Mouse (Mus musculus): ENCODE measurements around the gene Siae. TPM values are rescaled to one million over a fixed set of nuclear protein-coding genes. Genes with fewer than 3 reads are reported as not detected.

Siae gene
- polyA plus RNA-seq, 1 experiment from 2014 or later = 10.6 TPM

- ATAC-seq (replicated peaks; ENCODE audit: low FRiP score, low read depth) (peak; percentile 52), DNase-seq (ENCODE audit: low spot score) (peak; percentile 80)
- peak overlapping the region; percentile 46 for H3K9ac ChIP-seq (ENCODE audit: low read depth, low read length)
- H3K27me3 ChIP-seq (ENCODE audit: insufficient read depth, low read length) = peaks cover 7% of the 10 kb centered on the region; the same call in 1 of the 2 replicates
- TF ChIP-seq CTCF (IDR thresholded peaks at IDR 0.05; ENCODE audit: low read depth) = peak; percentile 52
- H3K9me3 ChIP-seq (replicated peaks; ENCODE audit: low read length) = no peaks in the 10 kb centered on the region
- H3K27ac ChIP-seq = peak overlapping the region; percentile 58
- H3K36me3 ChIP-seq (ENCODE audit: insufficient read depth, low read length) = no peaks in the 10 kb centered on the region; the same call in 1 of the 2 replicates
- H3K4me1 ChIP-seq (replicated peaks; ENCODE audit: insufficient read depth, low read length) = peaks cover 15% of the 10 kb centered on the region; the same call in 1 of the 2 replicates
- H3K4me2 ChIP-seq (ENCODE audit: low read length) = peak overlapping the region; percentile 71
- WGBS = 1% methylated on average over 32 of the region's 32 CpGs
- H3K4me3 ChIP-seq (replicated peaks; ENCODE audit: low read depth, low read length) = peak overlapping the region; percentile 37
Measured at GRCm38 (mm10) chr9:37530031-37530887, 25.2 kb upstream of the Siae start.

GRCm38 (mm10) chr9:37530888-37531705, 24.4 kb upstream of the Siae start:
- H3K9ac ChIP-seq (ENCODE audit: low read depth, low read length) = peak overlapping the region; percentile 46
- peak overlapping the region; percentile 71 for H3K4me2 ChIP-seq (ENCODE audit: low read length)
- peak overlapping the region; percentile 58 for H3K27ac ChIP-seq
- H3K4me1 ChIP-seq (replicated peaks; ENCODE audit: insufficient read depth, low read length) = peaks cover 15% of the 10 kb centered on the region; the same call in 1 of the 2 replicates
- DNase-seq (ENCODE audit: low spot score) (peak; percentile 88), ATAC-seq (replicated peaks; ENCODE audit: low FRiP score, low read depth) (peak; percentile 87)
- TF ChIP-seq CTCF (IDR thresholded peaks at IDR 0.05; ENCODE audit: low read depth) = peak; percentile 62
- H3K27me3 ChIP-seq (ENCODE audit: insufficient read depth, low read length) = peaks cover 7% of the 10 kb centered on the region; the same call in 1 of the 2 replicates
- no peaks in the 10 kb centered on the region for H3K9me3 ChIP-seq (replicated peaks; ENCODE audit: low read length)
- H3K36me3 ChIP-seq (ENCODE audit: insufficient read depth, low read length) = no peaks in the 10 kb centered on the region
- WGBS = 1% methylated on average over 31 of the region's 31 CpGs
- H3K4me3 ChIP-seq (replicated peaks; ENCODE audit: low read depth, low read length) = peak overlapping the region; percentile 37

GRCm38 (mm10) chr9:37536851-37537250, 18.6 kb upstream of the Siae start:
- no peak for DNase-seq (ENCODE audit: low spot score)
- Histone ChIP-seq H3K4me3 (replicated peaks; ENCODE audit: low read depth, low read length) (no peak overlapping the region), H3K36me3 (ENCODE audit: insufficient read depth, low read length) (no peaks in the 10 kb centered on the region), H3K27me3 (ENCODE audit: insufficient read depth, low read length) (no peaks in the 10 kb centered on the region), H3K4me1 (replicated peaks; ENCODE audit: insufficient read depth, low read length) (peaks cover 5% of the 10 kb centered on the region; the same call in 1 of the 2 replicates), H3K9ac (ENCODE audit: low read depth, low read length) (no peak overlapping the region), H3K4me2 (ENCODE audit: low read length) (no peak overlapping the region), H3K27ac (no peak overlapping the region), H3K9me3 (replicated peaks; ENCODE audit: low read length) (no peaks in the 10 kb centered on the region)
- TF ChIP-seq CTCF (IDR thresholded peaks at IDR 0.05; ENCODE audit: low read depth) = no peak
- no peak for ATAC-seq (replicated peaks; ENCODE audit: low FRiP score, low read depth)
- WGBS = 87% methylated on average over 4 of the region's 4 CpGs

GRCm38 (mm10) chr9:37537658-37538250, 17.7 kb upstream of the Siae start:
- Histone ChIP-seq H3K27ac (0 out of 2 replicates have a peak overlapping the region, but pooled peaks have one; percentile 2), H3K36me3 (ENCODE audit: insufficient read depth, low read length) (no peaks in the 10 kb centered on the region), H3K4me3 (replicated peaks; ENCODE audit: low read depth, low read length) (no peak overlapping the region), H3K27me3 (ENCODE audit: insufficient read depth, low read length) (no peaks in the 10 kb centered on the region), H3K9me3 (replicated peaks; ENCODE audit: low read length) (no peaks in the 10 kb centered on the region), H3K4me1 (replicated peaks; ENCODE audit: insufficient read depth, low read length) (peaks cover 5% of the 10 kb centered on the region; the same call in 1 of the 2 replicates), H3K4me2 (ENCODE audit: low read length) (no peak overlapping the region), H3K9ac (ENCODE audit: low read depth, low read length) (no peak overlapping the region)
- no peak for TF ChIP-seq CTCF (IDR thresholded peaks at IDR 0.05; ENCODE audit: low read depth)
- DNase-seq (ENCODE audit: low spot score) (no peak), ATAC-seq (replicated peaks; ENCODE audit: low FRiP score, low read depth) (no peak)
- WGBS = 75% methylated on average over 5 of the region's 5 CpGs

GRCm38 (mm10) chr9:37539170-37540025, 16.1 kb upstream of the Siae start, which contains the start of gene Vsig2:
TSS of gene Vsig2 (plus strand) at chr9:37539255.
- TF ChIP-seq CTCF (IDR thresholded peaks at IDR 0.05; ENCODE audit: low read depth) = no peak
- no peaks in the 10 kb centered on the region for H3K27me3 ChIP-seq (ENCODE audit: insufficient read depth, low read length)
- 53% methylated on average over 23 of the region's 23 CpGs for WGBS
- ATAC-seq (replicated peaks; ENCODE audit: low FRiP score, low read depth) (no peak), DNase-seq (ENCODE audit: low spot score) (no peak)
- H3K9ac ChIP-seq (ENCODE audit: low read depth, low read length) = no peak within 1 kb of the TSS
- no peak within 1 kb of the TSS for H3K4me3 ChIP-seq (replicated peaks; ENCODE audit: low read depth, low read length)
- no peak within 1 kb of the TSS for H3K27ac ChIP-seq
- peaks cover 8% of the 10 kb centered on the region for H3K4me1 ChIP-seq (replicated peaks; ENCODE audit: insufficient read depth, low read length)
- H3K36me3 ChIP-seq (ENCODE audit: insufficient read depth, low read length) = no peaks in the 10 kb centered on the region
- no peaks in the 10 kb centered on the region for H3K9me3 ChIP-seq (replicated peaks; ENCODE audit: low read length)
- H3K4me2 ChIP-seq (ENCODE audit: low read length) = no peak within 1 kb of the TSS
